Mouse (Mus musculus) embryo, embryonic 11 days (tissue): ENCODE measurements around the gene Mcpt8.
"Not testable (repeated sequence)": the region's sequence is repeated elsewhere in the genome, so short reads cannot be mapped to it uniquely, and the experiment has no call there.

Experiments
- DNase-seq: peaks from one replicate; pipeline ENCODE4 v3.0.0-alpha.2; 2015

The Mcpt8 gene

GRCm38 (mm10) chr14:56085167-56085566, at the start of gene Mcpt8:
Mcpt8 (minus strand) TSS chr14:56085273.
- no peak for DNase-seq

- not testable (repeated sequence) for DNase-seq
These were observed 48.6 kb upstream of the Mcpt8 start for GRCm38 (mm10) chr14:56133675-56134074.

GRCm38 (mm10) chr14:56132508-56132907, 47.4 kb upstream of the Mcpt8 start, which contains the start of gene Gzmd:
Gzmd (minus strand) TSS chr14:56132608.
- DNase-seq = not testable (repeated sequence)

- no peak for DNase-seq
These were observed 43.3 kb upstream of the Mcpt8 start for GRCm38 (mm10) chr14:56128341-56128740.

- DNase-seq = no peak
These were observed 38.4 kb upstream of the Mcpt8 start for GRCm38 (mm10) chr14:56123516-56123915.

DNA sequence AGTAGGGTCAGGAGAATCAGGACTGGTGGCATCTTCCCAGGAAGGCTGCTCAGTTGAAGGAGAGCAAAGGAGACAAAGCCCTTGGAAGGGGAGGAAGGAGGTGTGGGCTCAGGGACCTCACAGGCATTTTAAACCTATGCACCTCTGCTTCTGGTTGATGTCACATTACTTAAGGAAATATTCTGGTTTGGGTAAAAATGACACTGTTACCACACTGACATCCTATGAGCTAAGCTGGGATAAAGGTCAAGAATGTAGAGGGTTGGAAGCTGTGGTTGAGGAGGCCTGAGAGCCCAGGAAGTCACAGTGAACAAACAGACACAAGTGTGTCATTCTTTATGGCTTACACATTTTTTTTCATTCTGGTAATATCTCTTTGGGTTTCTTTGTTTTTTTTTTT, 35.5 kb upstream of the Mcpt8 start, which contains the start of gene Gzme:
Gene Gzme, minus strand, starts transcription at position 101 of the 400 bp plus-strand sequence.
- DNase-seq = no peak

DNA sequence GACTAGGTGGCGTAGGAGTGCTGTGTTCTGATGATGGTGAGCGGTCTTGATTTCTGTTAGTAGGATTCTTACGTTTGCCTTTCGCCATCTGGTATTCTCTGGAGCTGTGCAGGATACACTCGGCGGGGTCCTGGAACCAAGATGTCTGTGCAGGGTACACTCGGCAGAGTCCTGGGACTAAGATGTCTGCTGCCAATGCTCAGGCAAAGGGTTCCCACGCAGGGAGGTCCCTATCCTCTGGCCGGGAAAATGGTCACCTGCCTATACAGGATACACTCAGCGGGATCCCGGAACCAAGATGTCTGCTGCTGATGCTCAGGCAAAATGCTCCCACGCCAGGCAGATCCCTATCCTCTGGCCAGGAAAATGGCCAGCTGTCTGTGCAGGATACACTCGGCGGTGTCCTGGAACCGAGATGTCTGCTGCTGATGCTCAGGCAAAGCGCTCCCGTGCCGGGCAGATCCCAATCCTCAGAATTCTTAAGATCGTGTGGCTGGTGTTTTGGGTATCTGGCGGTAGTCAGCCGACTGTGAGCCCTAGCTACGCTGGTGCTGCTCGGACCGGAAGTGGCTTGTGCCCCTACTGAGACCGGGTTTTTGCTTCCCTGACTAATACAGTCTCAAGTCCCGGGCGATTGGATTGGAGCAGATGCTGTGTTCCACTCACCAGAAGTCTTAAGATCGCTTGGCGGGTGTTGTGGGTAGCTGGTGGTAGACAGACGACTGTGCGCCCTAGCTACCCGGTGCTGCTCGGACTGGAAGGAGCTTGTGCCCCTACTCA, 30.6 kb upstream of the Mcpt8 start:
- not testable (repeated sequence) for DNase-seq

GRCm38 (mm10) chr14:56105447-56106180, 20.5 kb upstream of the Mcpt8 start:
- DNase-seq = no peak

GRCm38 (mm10) chr14:56105016-56105415, 19.9 kb upstream of the Mcpt8 start:
- DNase-seq = no peak

- no peak for DNase-seq
These were observed 18.4 kb upstream of the Mcpt8 start for GRCm38 (mm10) chr14:56103452-56103851.

DNA sequence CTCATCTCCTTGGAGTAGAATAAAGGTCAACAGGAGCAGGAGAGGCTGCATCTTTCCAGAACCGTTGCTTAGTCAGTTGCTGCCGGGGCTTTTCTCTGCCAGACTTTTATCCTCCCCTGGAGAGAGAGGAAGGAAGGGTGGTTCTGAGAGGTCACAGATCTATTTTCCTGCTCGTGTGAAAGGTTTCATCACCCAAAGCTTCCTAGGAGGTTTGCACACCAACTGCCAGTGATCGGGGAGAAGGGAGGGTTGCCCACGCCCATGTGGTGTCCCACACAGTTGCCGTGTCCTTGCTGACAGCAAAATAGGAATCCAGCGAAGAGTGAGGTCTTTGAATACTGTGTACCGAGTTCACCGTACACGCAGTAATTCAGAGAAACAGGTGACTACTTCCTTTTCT, 17.3 kb upstream of the Mcpt8 start, which contains the start of gene Ctsg:
Gene Ctsg, minus strand, starts transcription at position 189 of the 400 bp plus-strand sequence.
- DNase-seq = no peak

DNA sequence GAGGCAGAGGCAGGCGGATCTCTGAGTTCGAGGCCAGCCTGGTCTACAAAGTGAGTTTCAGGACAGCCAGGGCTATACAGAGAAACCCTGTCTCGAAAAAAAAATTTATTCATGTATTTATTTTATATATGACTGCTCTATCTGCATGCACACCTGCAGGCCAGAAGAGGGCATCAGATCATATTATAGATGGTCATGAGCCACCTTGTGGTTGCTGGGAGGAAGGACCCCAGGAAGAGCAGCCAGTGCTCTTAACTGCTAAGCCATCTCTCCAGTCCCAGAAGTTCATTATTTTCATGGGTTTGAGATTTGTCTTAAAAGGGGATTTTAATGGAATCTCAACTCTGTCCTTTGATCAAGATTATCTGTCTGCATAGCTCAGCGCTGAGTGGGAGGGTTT, 13.9 kb upstream of the Mcpt8 start:
- DNase-seq = no peak

DNA sequence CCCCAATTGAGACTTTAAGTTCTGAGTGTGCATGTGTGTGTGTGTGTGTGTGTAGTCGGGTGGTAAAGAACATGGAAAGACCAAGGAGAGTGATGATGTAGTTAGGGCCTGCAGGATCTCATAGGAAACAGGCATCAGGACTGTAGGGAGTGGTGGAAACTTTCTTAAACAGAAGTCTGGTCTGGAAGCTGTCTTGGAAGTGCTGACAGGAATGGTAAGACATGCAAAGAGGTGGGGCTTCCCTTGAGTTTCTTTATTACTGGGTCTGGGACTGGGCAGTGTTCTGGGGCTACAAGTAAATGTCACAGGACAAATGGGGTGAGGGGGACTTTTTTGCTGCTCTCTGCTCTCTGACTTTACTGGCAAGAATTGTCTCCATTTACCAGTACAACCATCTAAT, 12.5 kb upstream of the Mcpt8 start:
- DNase-seq = no peak

DNA sequence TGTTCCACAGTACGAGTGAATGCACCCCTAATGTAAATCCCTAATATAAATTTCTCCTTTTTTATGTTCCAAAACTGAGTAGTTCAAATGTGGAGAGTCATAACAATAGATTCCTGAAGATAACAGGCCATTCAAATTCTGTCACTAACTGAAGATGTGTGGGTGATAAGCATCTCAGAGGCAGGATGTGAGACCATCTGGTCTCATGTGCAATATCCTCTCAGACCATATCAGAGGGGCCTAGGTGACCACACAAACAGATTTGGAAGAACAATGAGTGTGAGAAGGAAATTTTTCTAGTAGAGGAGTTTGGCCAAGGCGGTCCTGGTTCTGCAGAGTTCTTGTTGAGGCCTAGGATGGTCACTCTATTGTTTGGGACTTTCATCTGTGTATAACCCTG, 8.3 kb upstream of the Mcpt8 start:
- no peak for DNase-seq

DNA sequence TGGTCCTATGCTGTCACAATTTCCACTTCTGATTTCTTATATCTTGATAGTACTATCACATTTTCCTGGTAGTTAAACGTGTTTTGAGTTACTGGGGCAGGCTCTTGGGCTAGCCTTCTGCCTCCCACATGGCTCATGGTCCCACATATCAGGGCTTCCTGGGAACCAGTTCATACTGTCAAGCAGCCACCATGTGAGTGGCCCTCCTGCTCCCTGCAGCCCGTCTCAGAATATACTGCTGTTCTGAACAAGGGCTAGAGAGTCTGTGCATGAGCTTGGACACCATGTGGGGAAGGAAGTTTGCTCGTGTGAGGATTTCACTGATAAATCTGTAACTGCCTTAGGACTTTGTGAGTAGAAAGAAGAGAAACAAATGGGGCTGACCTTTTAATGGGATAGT, 1.6 kb upstream of the Mcpt8 start:
- DNase-seq = no peak

DNA sequence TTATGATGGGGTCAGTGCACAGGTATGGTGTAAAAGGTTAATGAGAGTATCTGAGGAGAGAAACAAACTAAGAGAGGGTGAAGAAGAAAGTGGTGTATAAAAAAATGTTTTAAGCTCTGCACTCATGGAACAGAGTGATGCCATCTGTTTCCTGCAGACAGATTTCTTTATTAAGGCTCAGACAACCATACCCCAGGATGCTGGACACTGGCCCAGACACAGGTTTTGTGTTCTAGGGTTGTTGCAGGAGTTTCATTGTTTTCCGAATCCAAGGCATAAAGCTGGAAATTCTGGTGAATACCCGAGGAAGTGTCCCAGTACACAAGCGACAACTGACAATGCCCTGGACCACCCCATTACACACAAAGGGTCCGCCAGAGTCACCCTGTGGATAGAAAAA, 3.1 kb downstream of the Mcpt8 start:
- DNase-seq = no peak

DNA sequence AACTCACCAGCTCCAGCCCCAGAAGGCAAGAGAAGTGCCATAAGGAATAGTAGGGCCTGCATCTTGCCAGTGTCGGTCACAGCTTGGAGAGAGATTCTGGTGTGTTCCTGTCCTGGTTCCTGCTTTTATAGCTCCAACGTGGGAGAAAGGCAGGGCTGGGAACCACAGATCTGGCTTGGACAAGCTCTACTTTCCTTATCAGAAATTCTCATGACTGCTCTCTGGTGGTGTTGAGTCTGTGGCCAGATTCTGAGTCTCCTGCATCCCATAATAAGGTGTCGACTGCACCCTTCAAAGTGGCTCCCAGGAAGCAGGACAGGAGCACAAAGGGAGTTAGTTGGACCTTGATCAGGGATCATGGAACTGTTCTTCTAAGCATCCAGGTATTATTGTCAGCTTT, 22.9 kb downstream of the Mcpt8 start, which contains the start of gene Mcpt4:
Gene Mcpt4, minus strand, starts transcription at position 101 of the 400 bp plus-strand sequence.
- not testable (repeated sequence) for DNase-seq

DNA sequence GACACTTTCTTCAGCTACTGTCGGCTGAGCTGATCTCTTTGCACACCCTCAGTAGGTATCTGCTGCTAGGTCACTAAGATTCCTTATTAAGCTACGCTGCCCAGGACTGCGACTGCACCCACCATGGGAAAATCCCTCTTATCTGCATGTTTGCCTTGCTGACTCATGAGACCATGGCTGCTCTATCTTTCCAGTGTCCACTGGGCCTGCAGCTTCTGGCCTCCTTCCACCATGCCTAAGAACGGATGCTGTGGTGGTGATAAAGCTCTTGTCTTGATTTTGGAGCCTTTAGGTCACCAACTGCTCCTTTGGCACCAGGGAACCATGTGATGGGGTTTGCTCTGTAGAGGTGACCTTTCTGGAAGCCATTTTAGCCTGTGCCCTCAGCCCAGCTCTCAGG, 27.4 kb downstream of the Mcpt8 start:
- DNase-seq = no peak

DNA sequence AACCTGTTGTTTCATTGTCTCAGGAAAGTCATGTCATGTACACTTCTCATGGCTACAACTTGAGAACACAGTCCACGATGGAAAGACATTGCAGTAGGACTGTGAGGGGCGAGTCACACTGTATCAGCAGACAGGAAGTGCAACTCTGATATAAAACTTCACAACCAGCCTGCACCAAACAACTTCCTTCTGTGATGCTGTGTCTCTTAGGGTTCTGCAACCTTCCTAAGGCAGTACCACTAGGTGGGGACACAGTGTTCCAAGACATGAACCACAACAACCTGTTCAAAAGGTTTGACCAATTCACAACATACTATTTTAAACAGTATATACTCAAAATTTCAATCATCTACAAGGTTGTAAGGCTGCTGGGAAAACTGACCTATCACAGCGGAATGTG, 29.7 kb downstream of the Mcpt8 start:
- no peak for DNase-seq

GRCm38 (mm10) chr14:56041792-56042191, 43.3 kb downstream of the Mcpt8 start, which contains the start of gene Mcpt2:
Mcpt2 (plus strand) TSS chr14:56042041.
- DNase-seq = not testable (repeated sequence)

DNA sequence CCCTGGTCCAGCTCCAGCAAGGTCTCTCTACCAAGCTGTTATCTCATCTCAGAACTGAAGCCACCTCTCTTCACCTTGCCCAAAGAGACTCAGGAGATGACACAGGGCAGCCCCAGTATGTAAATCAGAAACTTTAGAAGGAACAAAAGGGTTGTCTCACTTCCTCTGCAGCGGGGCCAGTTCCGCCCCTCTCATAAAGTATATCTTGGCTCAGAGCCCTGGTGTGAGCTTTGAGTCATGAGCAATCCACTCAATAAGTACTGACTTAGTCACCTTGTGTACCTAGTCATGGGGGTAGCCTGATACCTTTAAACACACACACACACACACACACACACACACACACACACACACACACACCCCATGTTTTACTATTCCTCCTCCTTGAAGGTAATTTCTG, 50.6 kb downstream of the Mcpt8 start:
- DNase-seq = no peak
